Mouse (Mus musculus): ENCODE results near the gene Hspa5. TPM values are rescaled to one million over a fixed set of nuclear protein-coding genes. Genes with fewer than 3 reads are reported as not detected.
"Not testable (repeated sequence)": the region's sequence is repeated elsewhere in the genome, so short reads cannot be mapped to it uniquely, and the experiment has no call there.

Gene Hspa5
- total RNA-seq, 2 experiments from 2014 or later = 563 to 758 TPM

GRCm38 (mm10) chr2:34808057-34808456 lies 36.3 kb downstream of the Hspa5 start:
- DNase-seq = no peak

GRCm38 (mm10) chr2:34809568-34809967 lies 37.8 kb downstream of the Hspa5 start:
- DNase-seq = no peak

GRCm38 (mm10) chr2:34810775-34811174 lies 39.0 kb downstream of the Hspa5 start:
- DNase-seq = no peak

GRCm38 (mm10) chr2:34812706-34813105 lies 40.9 kb downstream of the Hspa5 start:
- DNase-seq = no peak

GRCm38 (mm10) chr2:34815893-34816292 lies 44.1 kb downstream of the Hspa5 start:
- DNase-seq = not testable (repeated sequence)

- no peak for DNase-seq
Observed at GRCm38 (mm10) chr2:34818492-34818891, 46.7 kb downstream of the Hspa5 start.

- DNase-seq = peak; percentile 94
Observed at GRCm38 (mm10) chr2:34825827-34826459, 54.2 kb downstream of the Hspa5 start, which contains the start of gene Fbxw2. Fbxw2 (minus strand) TSS chr2:34826311.

GRCm38 (mm10) chr2:34826460-34827231 lies 54.9 kb downstream of the Hspa5 start:
- no peak for DNase-seq

Other genes with a start within 250 kb of the Hspa5 start
- gene Gapvd1, start 16.7 kb upstream of the Hspa5 start, total RNA-seq (2021) = 10 to 100 TPM; 39.7 to 40.2 TPM
- 10 to 100 TPM; 13.5 to 15.5 TPM for gene Rabepk, start 27.9 kb downstream of the Hspa5 start, total RNA-seq (2021)
- 10 to 100 TPM; 46.9 to 49.2 TPM for gene Fbxw2, start 54.3 kb downstream of the Hspa5 start, total RNA-seq (2021)
- not detected for gene Gm34653, start 61.0 kb downstream of the Hspa5 start, total RNA-seq (2021)
- 1 to 10 TPM in 1 of 2 experiments, under 1 TPM in 1; 0.74 to 1.3 TPM for gene Cutal, start 102.4 kb downstream of the Hspa5 start, total RNA-seq (2021)
- 10 to 100 TPM; 16.7 to 18.5 TPM for gene Psmd5, start 103.0 kb downstream of the Hspa5 start, total RNA-seq (2021)
- gene Phf19, start 142.1 kb downstream of the Hspa5 start, total RNA-seq (2021) = under 1 TPM; 0.93 to 0.99 TPM
- gene Traf1, start 189.8 kb downstream of the Hspa5 start, total RNA-seq (2021) = 1 to 10 TPM; 1.9 to 3.5 TPM